Mouse (Mus musculus) kidney, embryonic 15.5 days (tissue): ENCODE data around the gene Gm49673. TPM values are rescaled to one million over a fixed set of nuclear protein-coding genes. Genes with fewer than 3 reads are reported as not detected.
A peak's percentile ranks its signal among the peaks of the same experiment; 100 is the strongest.
"Not testable (repeated sequence)": the region's sequence is repeated elsewhere in the genome, so short reads cannot be mapped to it uniquely, and the experiment has no call there.

Experiments
- ATAC-seq: fragments of 200-750 bp; cut with Nextera tagmentation; replicated peaks from 2 replicates; pipeline ENCODE4 v1.8.0; 2017; ENCODE audit warnings: moderate TSS enrichment; ENCODE audit not compliant: low FRiP score
- H3K27ac ChIP-seq: fragments of 300-500 bp; sonication (generic); 2 replicates; pipeline ENCODE4 v1.5.1; 2015; ENCODE audit warnings: mild to moderate bottlenecking, inconsistent platforms
- H3K27me3 ChIP-seq: fragments of 300-500 bp; sonication (generic); 2 replicates; pipeline ENCODE4 v1.6.1; 2015; ENCODE audit warnings: inconsistent platforms
- H3K36me3 ChIP-seq: fragments of 300-500 bp; sonication (generic); 2 replicates; pipeline ENCODE4 v1.6.1; 2015; ENCODE audit warnings: inconsistent platforms
- H3K4me1 ChIP-seq: fragments of 300-500 bp; sonication (generic); 2 replicates; pipeline ENCODE4 v1.6.1; 2015; ENCODE audit warnings: inconsistent platforms
- H3K4me2 ChIP-seq: fragments of 300-500 bp; sonication (generic); 2 replicates; pipeline ENCODE4 v1.6.1; 2015; ENCODE audit warnings: moderate library complexity, mild to moderate bottlenecking, inconsistent platforms
- H3K4me3 ChIP-seq: fragments of 300-500 bp; sonication (generic); replicated peaks from 2 replicates; pipeline ENCODE4 v1.5.1; 2015; ENCODE audit warnings: mild to moderate bottlenecking, inconsistent platforms
- H3K9ac ChIP-seq: fragments of 300-500 bp; sonication (generic); 2 replicates; pipeline ENCODE4 v1.6.1; 2015; ENCODE audit warnings: mild to moderate bottlenecking, inconsistent platforms
- H3K9me3 ChIP-seq: fragments of 300-500 bp; sonication (generic); replicated peaks from 2 replicates; pipeline ENCODE4 v1.6.1; 2016; ENCODE audit warnings: inconsistent platforms
- WGBS: fragments of 180-500 bp; shearing (Covaris S2); methylation state at CpG from one replicate; pipeline ENCODE4 v1.1.7; 2015; ENCODE audit warnings: mixed read lengths; 5-methylcytosine and 5-hydroxymethylcytosine counted together
- polyA plus RNA-seq: library from polyadenylated mRNA; unstranded; fragments of >200 nt; fragmentation: Nextera tagmentation; extraction: Ambion mirVana; gene quantifications from 2 replicates; pipeline ENCODE4 v1.2.1, GENCODE M21; 2015

Gm49673 gene
- polyA plus RNA-seq, 1 experiment from 2014 or later: 0.26 TPM

DNA sequence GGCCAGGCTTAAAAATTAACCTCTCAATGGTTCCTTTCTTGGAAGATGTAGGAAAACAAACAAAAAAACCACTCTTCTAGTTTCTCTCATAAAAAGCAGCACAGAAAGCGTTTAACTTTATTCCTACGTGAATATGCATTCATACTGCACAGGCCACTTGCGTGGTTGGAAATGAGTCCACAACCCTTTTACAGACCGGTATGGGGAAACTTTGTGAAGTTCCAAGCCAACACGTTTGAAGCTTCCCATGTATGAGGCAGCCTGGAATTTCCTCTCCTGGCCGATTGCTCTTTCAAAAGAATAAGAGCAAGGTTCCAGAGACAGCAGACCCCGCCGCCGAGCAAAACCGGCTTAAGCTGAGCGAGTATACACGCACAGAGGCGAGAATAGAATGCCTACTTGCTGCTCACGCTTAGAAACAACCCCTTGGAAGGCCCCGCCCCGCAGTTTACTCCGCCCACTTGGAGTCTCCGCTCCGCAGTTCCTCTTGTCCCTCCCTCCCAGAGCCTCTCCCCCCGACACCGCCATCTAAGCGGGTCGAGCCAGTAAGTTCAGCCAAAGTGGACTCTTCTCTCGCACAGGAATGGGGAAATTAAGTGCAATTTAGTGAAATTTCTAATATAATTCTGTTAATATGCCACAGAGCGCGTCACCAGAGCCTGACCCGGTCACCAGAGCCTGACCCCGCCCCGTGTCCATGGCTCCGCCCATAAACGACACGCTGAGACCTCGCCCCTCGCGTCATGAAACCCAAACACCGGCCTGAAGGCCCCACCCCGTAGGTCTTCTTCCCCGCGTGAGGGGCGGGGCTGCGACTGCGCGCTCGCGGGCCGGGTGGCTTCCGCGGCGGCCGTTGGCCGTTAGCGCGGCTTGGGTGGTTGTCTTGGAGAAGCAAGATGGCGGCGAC lies 17.4 kb upstream of the Gm49673 start, which contains the start of gene Fgfr1op:
TSS of gene Fgfr1op (plus strand) at position 801 of the 907 bp plus-strand sequence.
- ATAC-seq: peak; percentile 97
- H3K36me3 ChIP-seq: peaks cover 11% of the 10 kb centered on the region
- H3K4me3 ChIP-seq: peak within 1 kb of the TSS; percentile 58
- H3K4me2 ChIP-seq: peak within 1 kb of the TSS; percentile 52
- not testable (repeated sequence) for H3K4me1 ChIP-seq, H3K27me3 ChIP-seq, H3K9me3 ChIP-seq
- peak within 1 kb of the TSS; percentile 71 for H3K27ac ChIP-seq
- H3K9ac ChIP-seq: peak within 1 kb of the TSS; percentile 49
- 1% methylated on average over 21 of the region's 55 CpGs for WGBS

DNA sequence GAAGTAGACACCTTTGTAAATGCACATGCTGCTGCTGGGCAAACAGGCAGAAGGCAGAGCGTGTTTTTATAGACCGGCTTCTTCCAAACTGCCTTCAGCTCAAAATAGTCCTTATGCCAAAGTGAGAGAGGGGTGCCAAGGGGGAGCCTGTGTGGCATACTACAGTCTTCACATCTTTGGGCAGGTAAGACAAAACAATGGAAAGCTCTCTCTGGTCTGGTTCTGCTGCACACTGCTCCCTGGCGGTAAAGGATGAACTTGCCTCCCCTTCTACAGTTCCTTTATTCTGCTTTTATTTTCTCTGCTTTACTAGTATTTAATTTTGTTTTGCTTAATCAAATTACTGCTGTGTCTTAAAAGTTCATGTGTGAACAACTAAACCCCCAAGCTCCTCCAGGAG lies 13.4 kb upstream of the Gm49673 start:
- not testable (repeated sequence) for H3K36me3 ChIP-seq, H3K4me2 ChIP-seq, H3K9me3 ChIP-seq, H3K4me3 ChIP-seq, H3K27ac ChIP-seq, H3K27me3 ChIP-seq, H3K4me1 ChIP-seq, H3K9ac ChIP-seq, ATAC-seq
- 55% methylated on average over 3 of the region's 3 CpGs for WGBS

DNA sequence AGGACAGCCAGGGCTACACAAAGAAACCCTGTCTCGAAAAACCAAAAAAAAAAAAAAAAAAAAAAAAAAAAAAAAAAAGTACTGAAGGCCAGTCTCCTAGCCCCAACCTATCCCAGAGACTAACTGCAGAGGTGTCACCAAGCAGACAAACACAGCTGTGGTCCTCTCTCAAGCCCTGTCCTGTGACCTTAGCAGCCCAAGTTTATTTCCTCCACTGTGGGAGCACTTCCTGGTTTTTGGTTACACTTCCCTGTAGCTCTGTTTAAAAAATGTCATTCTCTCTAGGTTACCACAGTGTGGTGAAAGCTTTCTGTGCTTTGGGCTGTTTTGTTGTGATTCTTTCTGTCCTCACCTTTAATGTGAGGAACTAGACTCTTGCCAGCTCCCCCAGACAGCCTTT lies 11.0 kb upstream of the Gm49673 start:
- H3K27ac ChIP-seq, H3K4me1 ChIP-seq, H3K9ac ChIP-seq, H3K4me3 ChIP-seq, H3K4me2 ChIP-seq, H3K9me3 ChIP-seq, ATAC-seq, H3K27me3 ChIP-seq, H3K36me3 ChIP-seq: not testable (repeated sequence)
- WGBS: 71% methylated on average over 1 of the region's 1 CpGs

DNA sequence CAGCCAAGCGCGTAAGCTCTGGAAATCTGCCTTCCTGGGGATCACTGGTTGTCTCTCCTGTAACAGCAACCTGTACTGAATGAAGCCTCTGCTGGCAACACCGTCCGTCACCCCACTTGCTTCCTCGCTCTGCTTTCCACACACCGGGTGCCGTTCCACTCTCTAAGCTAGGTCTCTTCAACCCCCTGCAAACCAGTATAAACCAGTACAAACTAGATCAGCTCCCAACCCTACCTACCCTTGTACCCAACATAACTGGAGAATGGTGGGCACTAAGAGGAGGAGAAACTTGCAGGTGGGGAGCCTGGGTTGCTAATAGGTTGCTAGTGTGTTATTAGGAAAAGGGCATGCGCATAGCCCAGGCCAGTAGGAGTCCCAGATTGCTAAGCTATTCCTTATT lies 8.4 kb upstream of the Gm49673 start:
- H3K9me3 ChIP-seq, H3K4me2 ChIP-seq, H3K9ac ChIP-seq, H3K4me3 ChIP-seq, H3K27ac ChIP-seq, H3K27me3 ChIP-seq, H3K4me1 ChIP-seq, H3K36me3 ChIP-seq: not testable (repeated sequence)
- peak; percentile 50; the same call in 1 of the 2 replicates for ATAC-seq
- 80% methylated on average over 1 of the region's 8 CpGs for WGBS

DNA sequence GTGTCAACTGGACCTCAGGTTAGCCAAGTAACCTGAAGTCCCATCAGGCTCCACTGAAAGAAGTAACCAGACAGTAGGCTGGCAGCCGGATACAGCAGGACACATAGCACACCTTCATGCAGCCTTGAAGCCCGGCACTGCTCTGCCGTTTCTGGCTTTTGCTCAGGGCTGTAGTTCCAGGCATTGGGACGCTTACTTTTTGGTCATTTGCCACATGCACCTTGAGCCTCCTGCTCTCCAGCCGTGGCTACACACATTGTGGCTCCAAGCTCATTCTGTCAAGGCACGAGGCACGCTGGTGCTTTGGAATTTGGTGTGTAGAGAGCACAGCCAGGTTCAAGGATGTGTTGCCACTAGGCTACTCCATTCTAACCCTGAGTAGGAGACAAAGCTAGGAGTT lies 7.4 kb upstream of the Gm49673 start:
- not testable (repeated sequence) for H3K36me3 ChIP-seq, H3K4me1 ChIP-seq, ATAC-seq, H3K4me2 ChIP-seq, H3K27me3 ChIP-seq, H3K27ac ChIP-seq, H3K9ac ChIP-seq, H3K9me3 ChIP-seq, H3K4me3 ChIP-seq
- 83% methylated on average over 7 of the region's 7 CpGs for WGBS

DNA sequence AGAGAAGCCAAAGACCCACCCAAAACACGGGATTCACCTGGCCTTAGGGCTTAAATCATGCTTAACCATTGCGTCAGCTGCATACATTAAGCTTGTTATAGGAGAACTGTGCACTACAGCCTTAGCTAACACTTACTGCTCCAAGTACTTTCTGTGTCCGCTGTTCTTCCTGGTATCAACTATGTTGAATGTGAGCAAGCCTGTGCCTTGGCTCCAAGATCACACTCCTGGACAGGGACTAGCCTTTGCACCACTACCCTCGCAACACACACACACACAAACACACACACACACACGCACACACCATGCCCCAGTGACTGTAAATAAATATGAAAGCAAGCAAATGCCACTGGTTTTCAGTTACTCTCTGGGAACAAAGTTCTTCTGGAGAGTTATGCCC lies 657 bp downstream of the Gm49673 start:
- not testable (repeated sequence) for H3K27ac ChIP-seq, H3K9me3 ChIP-seq, H3K27me3 ChIP-seq, H3K36me3 ChIP-seq, H3K4me1 ChIP-seq
- peak overlapping the region; percentile 61 for H3K4me3 ChIP-seq
- H3K4me2 ChIP-seq: peak overlapping the region; percentile 60
- peak; percentile 10; the same call in 1 of the 2 replicates for ATAC-seq
- WGBS: 15% methylated on average over 5 of the region's 5 CpGs
- H3K9ac ChIP-seq: peak overlapping the region; percentile 61

DNA sequence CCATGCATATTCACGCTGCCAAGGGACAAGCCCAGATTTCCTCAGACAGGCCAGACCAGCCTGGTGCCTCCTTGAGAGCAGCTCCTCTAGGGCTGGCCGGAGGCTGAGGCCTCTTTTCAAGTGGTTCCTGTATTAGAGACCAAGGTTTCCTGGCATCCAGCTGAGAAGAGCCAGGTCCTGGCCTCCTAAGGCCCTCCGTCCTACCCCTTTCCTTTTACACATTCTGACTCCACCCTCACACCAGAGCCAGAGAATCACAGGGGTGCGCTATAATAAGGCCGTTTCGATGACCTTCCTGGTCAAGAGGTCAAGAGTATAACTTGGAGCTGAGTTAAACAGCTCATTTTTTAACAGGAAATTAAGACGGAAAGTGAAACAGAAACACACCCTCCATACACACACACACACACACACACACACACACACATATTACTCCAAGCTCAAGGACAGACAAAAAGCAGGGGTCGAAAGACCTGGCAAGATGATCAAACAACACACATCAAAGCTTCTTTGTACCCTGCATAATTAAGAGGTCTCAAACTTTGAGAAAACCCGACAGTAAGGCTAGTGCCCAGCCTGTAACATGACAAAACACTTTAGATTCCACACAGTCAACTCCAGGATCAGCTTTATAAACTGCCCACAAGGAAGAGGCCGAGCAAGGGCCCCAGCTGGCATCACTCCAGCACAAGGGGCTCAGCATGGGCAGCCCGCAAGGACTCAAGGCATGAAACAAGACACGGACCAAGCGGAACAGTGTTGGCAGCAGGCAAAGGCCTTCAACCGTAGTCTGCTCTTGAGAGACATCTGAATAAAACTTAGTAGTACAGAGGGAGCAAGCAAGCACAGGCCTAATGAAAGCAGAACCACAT lies 3.5 kb downstream of the Gm49673 start:
- H3K4me3 ChIP-seq, H3K4me1 ChIP-seq, H3K9ac ChIP-seq, H3K9me3 ChIP-seq, H3K36me3 ChIP-seq, ATAC-seq, H3K27ac ChIP-seq, H3K4me2 ChIP-seq, H3K27me3 ChIP-seq: not testable (repeated sequence)
- WGBS: 48% methylated on average over 14 of the region's 14 CpGs

DNA sequence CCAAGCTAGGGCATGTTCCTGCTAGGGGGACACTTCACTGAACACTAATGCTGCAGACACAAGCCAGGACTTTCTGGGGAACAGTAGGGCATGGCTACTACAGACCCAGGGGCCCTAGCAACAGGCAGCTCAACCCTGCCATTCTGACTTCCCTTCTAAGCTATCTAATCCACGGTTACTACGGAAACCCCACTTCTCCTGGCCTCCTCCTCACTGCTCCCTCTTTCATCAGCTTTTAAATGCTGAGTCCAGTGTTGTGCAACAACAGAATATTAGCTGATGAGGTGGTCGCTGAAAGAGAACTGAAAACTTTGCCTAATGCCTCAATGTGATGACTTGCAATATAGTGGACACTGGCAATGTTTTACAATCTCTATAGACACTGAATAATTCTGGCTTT lies 7.4 kb downstream of the Gm49673 start:
- H3K9me3 ChIP-seq, H3K4me2 ChIP-seq, ATAC-seq, H3K27me3 ChIP-seq, H3K9ac ChIP-seq, H3K4me1 ChIP-seq, H3K36me3 ChIP-seq, H3K4me3 ChIP-seq, H3K27ac ChIP-seq: not testable (repeated sequence)
- WGBS: 91% methylated on average over 3 of the region's 3 CpGs

DNA sequence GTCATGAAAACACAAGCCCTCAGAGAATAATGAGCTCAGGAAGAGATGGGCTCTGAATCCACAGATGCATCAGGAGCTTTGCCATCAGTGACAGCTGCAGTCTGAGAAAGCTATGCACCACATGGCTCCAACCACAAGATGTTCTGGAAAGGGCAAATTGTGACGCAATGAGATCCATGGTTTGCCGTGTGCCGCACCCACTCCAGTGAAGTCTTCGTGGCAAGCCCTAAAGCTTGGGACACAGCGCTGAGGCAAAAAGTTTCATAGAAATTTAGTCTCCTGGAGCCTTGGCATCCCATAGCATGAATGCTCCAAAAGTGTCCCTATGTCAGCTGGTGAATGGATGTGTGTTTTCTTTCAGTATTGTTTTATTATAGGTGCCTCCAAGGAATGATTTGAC lies 9.5 kb downstream of the Gm49673 start:
- not testable (repeated sequence) for H3K27ac ChIP-seq, H3K4me2 ChIP-seq, H3K9ac ChIP-seq, H3K4me3 ChIP-seq, H3K4me1 ChIP-seq, H3K9me3 ChIP-seq, ATAC-seq, H3K27me3 ChIP-seq, H3K36me3 ChIP-seq
- WGBS: 96% methylated on average over 5 of the region's 5 CpGs

DNA sequence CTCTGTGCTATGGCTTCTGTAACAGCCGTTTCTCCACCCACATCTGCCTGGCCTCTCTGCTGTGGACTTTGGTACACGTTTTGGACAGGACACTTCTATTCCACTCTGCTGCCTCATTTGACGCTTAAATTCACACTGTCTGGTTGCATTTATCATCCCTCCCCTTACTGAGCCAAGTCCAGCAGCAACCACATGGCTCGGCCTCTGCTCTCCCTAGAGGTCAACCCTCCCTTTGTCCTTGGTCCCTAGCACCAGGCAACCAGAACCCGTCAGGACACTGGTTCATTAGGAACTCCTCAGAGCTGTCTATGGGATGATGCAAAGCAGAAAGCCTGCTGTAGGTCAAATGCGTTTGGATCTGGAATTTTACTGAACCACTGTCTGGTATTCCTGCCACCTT lies 16.7 kb downstream of the Gm49673 start:
- H3K4me1 ChIP-seq, H3K36me3 ChIP-seq, H3K9me3 ChIP-seq, H3K9ac ChIP-seq, H3K4me3 ChIP-seq, H3K27ac ChIP-seq, H3K4me2 ChIP-seq, ATAC-seq, H3K27me3 ChIP-seq: not testable (repeated sequence)
- WGBS: no CpG with 5 or more reads among the region's 6 CpGs

DNA sequence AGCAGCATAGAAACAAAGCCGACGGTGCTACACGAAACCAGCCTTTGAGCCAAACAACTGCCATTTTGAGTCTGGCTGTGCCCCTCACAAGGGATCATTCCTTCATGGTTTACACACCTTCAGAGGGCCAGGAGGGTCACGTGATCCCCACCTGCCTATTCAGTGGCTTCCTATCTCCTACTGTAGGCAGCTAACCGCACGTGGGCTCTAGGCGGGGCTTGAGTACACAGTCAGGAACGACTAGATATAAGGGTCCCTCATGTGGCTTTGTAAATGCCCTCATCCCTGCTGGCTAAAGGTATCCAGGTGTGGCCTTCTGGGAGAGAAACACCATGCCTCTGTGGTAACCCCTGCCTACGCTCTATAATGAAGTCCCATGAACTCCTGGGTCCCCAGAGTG lies 18.0 kb downstream of the Gm49673 start:
- not testable (repeated sequence) for H3K4me1 ChIP-seq, H3K27ac ChIP-seq, ATAC-seq, H3K27me3 ChIP-seq, H3K4me3 ChIP-seq, H3K4me2 ChIP-seq, H3K9me3 ChIP-seq, H3K36me3 ChIP-seq, H3K9ac ChIP-seq
- WGBS: 93% methylated on average over 9 of the region's 9 CpGs

DNA sequence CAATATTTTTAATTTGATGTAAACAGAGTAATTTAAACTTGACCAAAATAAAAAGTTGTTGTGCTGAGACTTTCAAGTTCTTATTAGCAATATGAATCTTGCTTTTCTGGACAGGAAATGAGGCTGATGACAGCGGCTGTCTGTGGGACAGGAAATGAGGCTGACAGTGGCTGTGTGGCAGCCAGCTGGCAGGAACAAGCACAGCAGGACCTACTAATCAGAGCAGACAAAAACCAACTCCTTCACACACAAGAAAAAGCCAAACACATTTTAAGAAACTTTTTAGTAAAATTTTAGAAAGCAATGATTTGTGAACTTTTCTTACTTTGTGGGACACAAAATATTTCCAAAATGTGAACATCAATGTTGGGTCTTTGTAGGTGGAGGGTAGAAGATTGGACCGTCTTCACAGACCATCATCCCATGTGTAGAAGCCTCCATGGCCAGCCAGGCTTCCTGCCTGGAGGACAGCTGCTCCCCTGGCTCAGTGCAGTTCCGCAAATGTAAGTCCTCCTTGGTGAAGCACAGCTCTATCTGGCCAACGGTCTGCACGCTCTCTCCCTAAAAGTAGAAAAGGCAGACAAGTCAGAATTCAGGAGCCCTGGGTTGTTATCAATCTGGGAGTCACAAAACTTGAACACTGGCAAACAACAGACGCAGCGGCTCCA lies 19.1 kb downstream of the Gm49673 start:
- not testable (repeated sequence) for H3K27me3 ChIP-seq, H3K4me1 ChIP-seq, H3K27ac ChIP-seq, ATAC-seq, H3K36me3 ChIP-seq, H3K9ac ChIP-seq, H3K4me3 ChIP-seq, H3K9me3 ChIP-seq, H3K4me2 ChIP-seq
- 67% methylated on average over 2 of the region's 7 CpGs for WGBS
